Mouse (Mus musculus): ENCODE measurements around the gene Tesk1.

- TF ChIP-seq MYC (IDR thresholded peaks at IDR 0.05; ENCODE audit: low read depth, low read length) (0 out of 2 replicates have a peak, but pooled peaks have one; percentile 8), ELF1 (IDR thresholded peaks at IDR 0.05; ENCODE audit: low read depth, low read length) (no peak), POLR2A (IDR thresholded peaks at IDR 0.05; ENCODE audit: low read depth, low read length) (peak; percentile 90), NRF1 (IDR thresholded peaks at IDR 0.05; ENCODE audit: low read depth, low read length) (peak; percentile 89), USF1 (IDR thresholded peaks at IDR 0.05; ENCODE audit: low read depth, low read length) (no peak)
These were observed 51.6 kb downstream of the Tesk1 start for GRCm38 (mm10) chr4:43493186-43493845.
